11 mouse cellular contexts compared by ENCODE assay signal in the genomic region with DNA sequence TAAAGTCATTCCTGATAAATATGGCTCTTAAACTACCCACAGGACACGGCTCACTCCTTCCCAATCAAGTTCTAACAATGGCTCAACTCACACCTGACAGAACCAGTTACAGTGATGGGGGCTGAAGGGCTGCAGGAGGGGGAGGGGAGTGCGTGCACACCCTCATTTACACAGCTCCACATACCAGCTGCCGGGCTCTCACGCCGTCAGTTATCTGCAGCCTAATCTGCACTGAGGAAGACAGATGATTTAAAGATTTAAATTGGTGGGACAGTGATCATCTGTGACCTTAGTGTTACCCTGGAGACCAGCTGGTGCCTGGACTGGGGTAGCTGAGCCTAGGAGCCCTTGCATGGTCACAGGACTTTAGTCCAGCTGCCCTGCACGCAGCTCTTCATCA.
A peak's percentile ranks its signal among the peaks of the same experiment; 100 is the strongest.
DNase-seq lines count a peak whose midpoint lies in the region; ATAC-seq and TF ChIP-seq lines count a peak whose summit lies in the region.
"Had no signal": no experiment of that assay in that cellular context is flagged by ENCODE, and none has a peak within 500 bp of the region (broad histone marks: within the 10 kb centered on the region; RNA-seq: fewer than 3 reads in every experiment).

No protein-coding gene starts in this region.

- H3K4me1 ChIP-seq in forebrain, embryonic 10.5 days: peaks cover 22% of the 10 kb centered on the region
- H3K4me1 ChIP-seq in forebrain, postnatal 0 days (ENCODE audit: insufficient read depth): no peaks in the 10 kb centered on the region
- H3K4me1 ChIP-seq in forebrain, embryonic 12.5 days: peaks cover 20% of the 10 kb centered on the region
- peaks cover 11% of the 10 kb centered on the region for H3K4me1 ChIP-seq in limb, embryonic 10.5 days
- H3K4me1 ChIP-seq in neural tube, embryonic 13.5 days (replicated peaks): peaks cover 18% of the 10 kb centered on the region

- no peak for DNase-seq in forebrain, embryonic 10.5 days (ENCODE audit: extremely low spot score, low spot score)
- no peak for DNase-seq in forebrain, postnatal 0 days
- DNase-seq in limb, embryonic 10.5 days (ENCODE audit: low spot score): peak; percentile 37
- DNase-seq in adrenal gland, postnatal 36 days: no peak
- DNase-seq in right cerebral cortex, postnatal 36 days (ENCODE audit: low spot score in 2 of 2): no peak
- no peak for DNase-seq in heart, adult 9 months (ENCODE audit: low spot score in 2 of 2)
- DNase-seq: kidney, postnatal 10 days; lung, postnatal 36 days had no signal

- no peak for ATAC-seq in forebrain, postnatal 0 days
- peak; percentile 76; the same call in 1 of the 2 replicates for ATAC-seq in forebrain, embryonic 12.5 days (ENCODE audit: low FRiP score)
- peak; percentile 40; the same call in 1 of the 2 replicates for ATAC-seq in neural tube, embryonic 13.5 days (ENCODE audit: low read depth)

- no peak overlapping the region for H3K4me3 ChIP-seq in forebrain, embryonic 10.5 days
- no peak overlapping the region for H3K4me3 ChIP-seq in forebrain, postnatal 0 days (ENCODE audit: low read depth, low read length)
- no peak overlapping the region for H3K4me3 ChIP-seq in forebrain, embryonic 12.5 days (replicated peaks)
- H3K4me3 ChIP-seq in limb, embryonic 10.5 days: no peak overlapping the region
- H3K4me3 ChIP-seq in neural tube, embryonic 13.5 days: no peak overlapping the region
- H3K4me3 ChIP-seq: limb, embryonic 15.5 days had no signal

- H3K36me3 ChIP-seq in forebrain, embryonic 10.5 days (replicated peaks): no peaks in the 10 kb centered on the region
- H3K36me3 ChIP-seq in forebrain, postnatal 0 days (ENCODE audit: insufficient read depth): no peaks in the 10 kb centered on the region
- H3K36me3 ChIP-seq in forebrain, embryonic 12.5 days (replicated peaks): no peaks in the 10 kb centered on the region
- no peaks in the 10 kb centered on the region for H3K36me3 ChIP-seq in limb, embryonic 10.5 days
- no peaks in the 10 kb centered on the region for H3K36me3 ChIP-seq in neural tube, embryonic 13.5 days
- H3K36me3 ChIP-seq: limb, embryonic 15.5 days had no signal

- peaks cover 3% of the 10 kb centered on the region; the same call in 1 of the 2 replicates for H3K9me3 ChIP-seq in forebrain, embryonic 10.5 days
- H3K9me3 ChIP-seq in forebrain, postnatal 0 days (ENCODE audit: low read length): no peaks in the 10 kb centered on the region
- H3K9me3 ChIP-seq in forebrain, embryonic 12.5 days: no peaks in the 10 kb centered on the region
- H3K9me3 ChIP-seq in limb, embryonic 10.5 days (replicated peaks): no peaks in the 10 kb centered on the region
- no peaks in the 10 kb centered on the region for H3K9me3 ChIP-seq in neural tube, embryonic 13.5 days
- H3K9me3 ChIP-seq: limb, embryonic 15.5 days had no signal

- no peak overlapping the region for H3K4me2 ChIP-seq in forebrain, postnatal 0 days (ENCODE audit: low read depth)
- no peak overlapping the region for H3K4me2 ChIP-seq in forebrain, embryonic 12.5 days
- H3K4me2 ChIP-seq in neural tube, embryonic 13.5 days: no peak overlapping the region
- H3K4me2 ChIP-seq: limb, embryonic 15.5 days had no signal

- no peak overlapping the region for H3K9ac ChIP-seq in forebrain, postnatal 0 days
- H3K9ac ChIP-seq in forebrain, embryonic 12.5 days: no peak overlapping the region
- H3K9ac ChIP-seq in neural tube, embryonic 13.5 days: no peak overlapping the region
- H3K9ac ChIP-seq: limb, embryonic 15.5 days had no signal

- 65% methylated on average over 6 of the region's 6 CpGs for WGBS in forebrain, embryonic 10.5 days
- 43% methylated on average over 6 of the region's 6 CpGs for WGBS in forebrain, postnatal 0 days
- WGBS in forebrain, embryonic 12.5 days: 46% methylated on average over 6 of the region's 6 CpGs
- WGBS in limb, embryonic 10.5 days: 23% methylated on average over 6 of the region's 6 CpGs
- 15% methylated on average over 6 of the region's 6 CpGs for WGBS in neural tube, embryonic 13.5 days

- peak overlapping the region; percentile 31; the same call in 1 of the 2 replicates for H3K27ac ChIP-seq in forebrain, embryonic 10.5 days
- no peak overlapping the region for H3K27ac ChIP-seq in forebrain, postnatal 0 days (ENCODE audit: low read depth, low read length)
- H3K27ac ChIP-seq in forebrain, embryonic 12.5 days: no peak overlapping the region
- H3K27ac ChIP-seq in limb, embryonic 10.5 days: no peak overlapping the region
- H3K27ac ChIP-seq in neural tube, embryonic 13.5 days (replicated peaks): no peak overlapping the region
- H3K27ac ChIP-seq: limb, embryonic 15.5 days had no signal

- H3K27me3 ChIP-seq in forebrain, embryonic 10.5 days (ENCODE audit: poor library complexity, severe bottlenecking): no peaks in the 10 kb centered on the region
- no peaks in the 10 kb centered on the region for H3K27me3 ChIP-seq in forebrain, postnatal 0 days (ENCODE audit: insufficient read depth, low read length)
- H3K27me3 ChIP-seq in forebrain, embryonic 12.5 days: no peaks in the 10 kb centered on the region
- H3K27me3 ChIP-seq in limb, embryonic 10.5 days (ENCODE audit: low read depth, poor library complexity, severe bottlenecking): no peaks in the 10 kb centered on the region
- no peaks in the 10 kb centered on the region for H3K27me3 ChIP-seq in neural tube, embryonic 13.5 days
- H3K27me3 ChIP-seq: limb, embryonic 15.5 days had no signal

- TF ChIP-seq CTCF in forebrain, postnatal 0 days (IDR thresholded peaks at IDR 0.05; ENCODE audit: low read depth): no peak
